Mouse (Mus musculus) R1 (cell line): Measurements from ENCODE around the gene Kcnip1.

Experiments
- DNase-seq: peaks from one replicate; pipeline ENCODE4 v3.0.0-alpha.2; 2018; ENCODE audit warnings: low read depth, low spot score

Kcnip1 gene

GRCm38 (mm10) chr11:33756624-33757023 is 236.3 kb downstream of the Kcnip1 start:
- DNase-seq = no peak

- no peak for DNase-seq
Measured at GRCm38 (mm10) chr11:33752431-33752873, 240.5 kb downstream of the Kcnip1 start.

GRCm38 (mm10) chr11:33751503-33751902 is 241.4 kb downstream of the Kcnip1 start:
- no peak for DNase-seq

- DNase-seq = peak; percentile 61
Measured at GRCm38 (mm10) chr11:33749979-33750378, 243.0 kb downstream of the Kcnip1 start.

- peak; percentile 60 for DNase-seq
Measured at GRCm38 (mm10) chr11:33749408-33749807, 243.5 kb downstream of the Kcnip1 start.

GRCm38 (mm10) chr11:33748754-33749153 is 244.2 kb downstream of the Kcnip1 start:
- DNase-seq = no peak

GRCm38 (mm10) chr11:33747402-33747955 is 245.5 kb downstream of the Kcnip1 start:
- DNase-seq = no peak

- DNase-seq = no peak
Measured at GRCm38 (mm10) chr11:33746402-33746801, 246.6 kb downstream of the Kcnip1 start.

- no peak for DNase-seq
Measured at GRCm38 (mm10) chr11:33745821-33746329, 247.1 kb downstream of the Kcnip1 start.

- DNase-seq = peak; percentile 38
Measured at GRCm38 (mm10) chr11:33744429-33744828, 248.5 kb downstream of the Kcnip1 start.

- DNase-seq = no peak
Measured at GRCm38 (mm10) chr11:33740187-33740586, 252.8 kb downstream of the Kcnip1 start.

- no peak for DNase-seq
Measured at GRCm38 (mm10) chr11:33736426-33736825, 256.5 kb downstream of the Kcnip1 start.

- peak; percentile 57 for DNase-seq
Measured at GRCm38 (mm10) chr11:33733269-33733668, 259.7 kb downstream of the Kcnip1 start.

GRCm38 (mm10) chr11:33732358-33732757 is 260.6 kb downstream of the Kcnip1 start:
- DNase-seq = no peak

- DNase-seq = peak; percentile 58
Measured at GRCm38 (mm10) chr11:33721297-33721696, 271.7 kb downstream of the Kcnip1 start.

GRCm38 (mm10) chr11:33706777-33707176 is 286.2 kb downstream of the Kcnip1 start:
- DNase-seq = peak; percentile 7

- peak; percentile 47 for DNase-seq
Measured at GRCm38 (mm10) chr11:33701958-33702459, 290.9 kb downstream of the Kcnip1 start.

GRCm38 (mm10) chr11:33701236-33701957 is 291.6 kb downstream of the Kcnip1 start:
- DNase-seq = no peak

- DNase-seq = no peak
Measured at GRCm38 (mm10) chr11:33700725-33701124, 292.2 kb downstream of the Kcnip1 start.

GRCm38 (mm10) chr11:33690181-33690580 is 302.8 kb downstream of the Kcnip1 start:
- DNase-seq = no peak

GRCm38 (mm10) chr11:33685904-33686303 is 307.0 kb downstream of the Kcnip1 start:
- no peak for DNase-seq

GRCm38 (mm10) chr11:33680151-33680550 is 312.8 kb downstream of the Kcnip1 start:
- DNase-seq = peak; percentile 77
